Comparison of ENCODE assay signal across 10 mouse cellular contexts in the genomic region with DNA sequence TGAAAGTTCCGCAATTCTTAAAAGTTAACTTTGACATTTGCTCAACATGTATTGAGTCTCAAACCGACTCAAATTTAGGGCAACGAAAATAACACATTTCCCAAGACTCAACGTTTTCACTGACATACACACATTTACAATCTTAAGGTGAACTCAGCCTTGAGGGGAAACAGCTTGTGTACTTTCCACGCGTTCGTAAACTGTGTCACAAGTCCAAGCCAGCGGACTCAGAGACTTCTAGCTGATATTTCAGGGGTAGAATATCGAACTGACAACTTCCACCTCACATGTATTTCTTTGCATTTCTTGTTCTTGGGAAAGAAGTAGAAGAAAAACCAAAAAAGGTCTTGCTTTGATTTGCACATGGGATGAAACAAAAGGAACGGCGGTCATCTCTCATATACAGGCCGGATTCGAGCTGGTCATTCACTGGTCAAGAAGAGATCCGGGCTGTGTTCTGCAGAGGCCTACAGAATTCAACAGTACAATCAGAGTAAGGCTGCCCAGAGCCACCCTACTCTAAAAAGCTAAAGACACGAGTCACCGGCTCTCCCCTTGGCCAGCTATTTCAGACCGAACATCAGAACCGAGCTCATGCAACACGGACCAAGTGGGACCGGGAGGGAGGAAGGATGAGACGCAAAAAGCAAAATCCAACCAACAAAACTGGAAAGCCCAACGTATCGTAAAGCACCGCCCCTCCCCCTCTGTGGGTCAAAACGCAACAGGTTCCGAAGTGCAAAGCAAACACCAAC. TPM values are rescaled to one million over a fixed set of nuclear protein-coding genes. Genes with fewer than 3 reads are reported as not detected.
DNase-seq lines count a peak whose midpoint lies in the region; ATAC-seq and TF ChIP-seq lines count a peak whose summit lies in the region.
"Had no signal": no experiment of that assay in that cellular context is flagged by ENCODE, and none has a peak within 500 bp of the region (broad histone marks: within the 10 kb centered on the region; RNA-seq: fewer than 3 reads in every experiment).

No protein-coding gene starts in this region.

- TF ChIP-seq POLR2A in thymus, adult 2 months (IDR thresholded peaks at IDR 0.05; ENCODE audit: control insufficient read depth, extremely low read depth, insufficient read depth, low read length, poor library complexity), result no peak

- H3K4me2 ChIP-seq in kidney, postnatal 0 days (ENCODE audit: low read length), result peak overlapping the region; percentile 92; the same call in 1 of the 2 replicates
- peak overlapping the region; percentile 87 for H3K4me2 ChIP-seq in hindbrain, embryonic 11.5 days (replicated peaks; ENCODE audit: low read depth, low read length)
- H3K4me2 ChIP-seq in midbrain, postnatal 0 days (ENCODE audit: low read depth, low read length, poor library complexity, severe bottlenecking), result peak overlapping the region; percentile 79

- H3K9ac ChIP-seq in kidney, postnatal 0 days (ENCODE audit: low read depth, low read length), result no peak overlapping the region
- peak overlapping the region; percentile 87 for H3K9ac ChIP-seq in hindbrain, embryonic 11.5 days (ENCODE audit: low read depth, low read length)
- peak overlapping the region; percentile 57 for H3K9ac ChIP-seq in midbrain, postnatal 0 days (replicated peaks; ENCODE audit: low read length, poor library complexity, severe bottlenecking)

- H3K4me3 ChIP-seq in kidney, postnatal 0 days (replicated peaks; ENCODE audit: low read depth, low read length), result no peak overlapping the region; the same call in 1 of the 2 replicates
- H3K4me3 ChIP-seq in hindbrain, embryonic 11.5 days (ENCODE audit: low read depth, low read length), result peak overlapping the region; percentile 74
- H3K4me3 ChIP-seq in midbrain, postnatal 0 days (ENCODE audit: low read depth, low read length), result peak overlapping the region; percentile 57
- no peak overlapping the region for H3K4me3 ChIP-seq in thymus, adult 2 months (ENCODE audit: control insufficient read depth, insufficient read depth, low read length)

- peaks cover 22% of the 10 kb centered on the region for H3K4me1 ChIP-seq in kidney, postnatal 0 days (replicated peaks; ENCODE audit: insufficient read depth, low read length)
- no peaks in the 10 kb centered on the region; the same call in 1 of the 2 replicates for H3K4me1 ChIP-seq in hindbrain, embryonic 11.5 days (replicated peaks; ENCODE audit: control insufficient read depth, insufficient read depth, low read length)
- 0 out of 2 replicates have a peak, but pooled peaks cover 4% of the 10 kb centered on the region for H3K4me1 ChIP-seq in midbrain, postnatal 0 days (ENCODE audit: insufficient read depth, low read length)
- H3K4me1 ChIP-seq in thymus, adult 2 months (replicated peaks; ENCODE audit: control insufficient read depth, insufficient read depth, low read length), result peaks cover 10% of the 10 kb centered on the region; the same call in 1 of the 2 replicates

- H3K27me3 ChIP-seq in kidney, postnatal 0 days (ENCODE audit: insufficient read depth, low read length), result peaks cover 78% of the 10 kb centered on the region
- H3K27me3 ChIP-seq in hindbrain, embryonic 11.5 days (ENCODE audit: control insufficient read depth, insufficient read depth, low read length), result peaks cover 31% of the 10 kb centered on the region
- peaks cover 44% of the 10 kb centered on the region for H3K27me3 ChIP-seq in midbrain, postnatal 0 days (ENCODE audit: insufficient read depth, low read length)
- H3K27me3 ChIP-seq in thymus, adult 2 months (ENCODE audit: control insufficient read depth, insufficient read depth, low read length), result peaks cover 39% of the 10 kb centered on the region

- no peaks in the 10 kb centered on the region for H3K9me3 ChIP-seq in kidney, postnatal 0 days (replicated peaks; ENCODE audit: low read length)
- H3K9me3 ChIP-seq in hindbrain, embryonic 11.5 days (ENCODE audit: control insufficient read depth, low read length), result no peaks in the 10 kb centered on the region
- no peaks in the 10 kb centered on the region for H3K9me3 ChIP-seq in midbrain, postnatal 0 days (ENCODE audit: low read length)

- ATAC-seq in kidney, postnatal 0 days (replicated peaks; ENCODE audit: low FRiP score, low read depth), result no peak
- no peak for ATAC-seq in hindbrain, embryonic 11.5 days (ENCODE audit: low FRiP score)
- no peak for ATAC-seq in midbrain, postnatal 0 days (ENCODE audit: low FRiP score)
- ATAC-seq: CD4-positive, CD25-positive, alpha-beta regulatory T cell, adult 4 months had no signal

- WGBS in kidney, postnatal 0 days, result 4% methylated on average over 26 of the region's 26 CpGs
- WGBS in hindbrain, embryonic 11.5 days, result 2% methylated on average over 26 of the region's 26 CpGs
- WGBS in midbrain, postnatal 0 days, result 7% methylated on average over 26 of the region's 26 CpGs
- 12% methylated on average over 26 of the region's 26 CpGs for WGBS in thymus, adult 2 months

- no peak for TF ChIP-seq CTCF in kidney, postnatal 0 days (IDR thresholded peaks at IDR 0.05; ENCODE audit: low read depth)
- no peak for TF ChIP-seq CTCF in midbrain, postnatal 0 days (IDR thresholded peaks at IDR 0.05)
- TF ChIP-seq CTCF in thymus, adult 2 months (IDR thresholded peaks at IDR 0.05; ENCODE audit: borderline replicate concordance, control insufficient read depth, extremely low read depth, insufficient read depth, low read length, poor library complexity), result no peak

- no peak overlapping the region for H3K27ac ChIP-seq in kidney, postnatal 0 days
- H3K27ac ChIP-seq in hindbrain, embryonic 11.5 days (ENCODE audit: low read depth, low read length), result no peak overlapping the region; the same call in 1 of the 2 replicates
- peak overlapping the region; percentile 77 for H3K27ac ChIP-seq in midbrain, postnatal 0 days (ENCODE audit: low read depth, low read length)
- no peak overlapping the region for H3K27ac ChIP-seq in thymus, adult 2 months (ENCODE audit: control insufficient read depth, insufficient read depth, low read length)

- no peak for DNase-seq in kidney, postnatal 0 days (ENCODE audit: low spot score)
- no peak for DNase-seq in kidney, postnatal 14 days
- DNase-seq in embryo, embryonic 11 days, result peak; percentile 42
- peak; percentile 67 for DNase-seq in hindbrain, embryonic 11.5 days (ENCODE audit: low spot score)
- no peak for DNase-seq in midbrain, postnatal 0 days (ENCODE audit: low spot score)
- DNase-seq in cerebellum, adult 18-20 months, result no peak
- no peak for DNase-seq in thymus, adult 2 months
- no peak for DNase-seq in adrenal gland, adult 18-20 months (ENCODE audit: low spot score in 2 of 2)

- H3K36me3 ChIP-seq in kidney, postnatal 0 days (ENCODE audit: insufficient read depth, low read length), result no peaks in the 10 kb centered on the region
- H3K36me3 ChIP-seq in hindbrain, embryonic 11.5 days (ENCODE audit: control insufficient read depth, insufficient read depth, low read length), result no peaks in the 10 kb centered on the region
- no peaks in the 10 kb centered on the region for H3K36me3 ChIP-seq in midbrain, postnatal 0 days (ENCODE audit: insufficient read depth, low read length)
- no peaks in the 10 kb centered on the region for H3K36me3 ChIP-seq in thymus, adult 2 months (ENCODE audit: control insufficient read depth, insufficient read depth, low read length)

RNA-seq across cellular contexts. Expression of a gene that starts 2.9 kb away (rescaled TPM):
- polyA plus RNA-seq in kidney, postnatal 0 days (2015; fragmentation: Nextera tagmentation; extraction: Ambion mirVana), result not detected in 2 replicates
- polyA plus RNA-seq in hindbrain, embryonic 11.5 days (2014; fragmentation: Nextera tagmentation; extraction: Ambion mirVana), result 10.7 and 12.6 TPM in 2 replicates
- total RNA-seq in midbrain, postnatal 0 days (2014; rRNA removed), result 27.8 and 37.9 TPM in 2 replicates
- polyA plus RNA-seq in midbrain, postnatal 0 days (2015; fragmentation: Nextera tagmentation; extraction: Ambion mirVana), result 6.4 and 7.4 TPM in 2 replicates
- polyA plus RNA-seq in thymus, adult 2 months (2012; rRNA removed), result 0.59 and 1.0 TPM in 2 replicates
- total RNA-seq in adrenal gland, adult 18-20 months (2021), result not detected
- polyA plus RNA-seq: CD4-positive, CD25-positive, alpha-beta regulatory T cell, adult 4 months; testis, adult 2 months had no signal

RNA-seq across cellular contexts. Expression of a gene that starts 32.8 kb away (rescaled TPM):
- not detected in 2 replicates for polyA plus RNA-seq in kidney, postnatal 0 days (2015; fragmentation: Nextera tagmentation; extraction: Ambion mirVana)
- polyA plus RNA-seq in hindbrain, embryonic 11.5 days (2014; fragmentation: Nextera tagmentation; extraction: Ambion mirVana), result not detected in 2 replicates
- total RNA-seq in midbrain, postnatal 0 days (2014; rRNA removed), result not detected in 2 replicates
- polyA plus RNA-seq in midbrain, postnatal 0 days (2015; fragmentation: Nextera tagmentation; extraction: Ambion mirVana), result not detected in 2 replicates
- polyA plus RNA-seq in thymus, adult 2 months (2012; rRNA removed), result not detected in 2 replicates
- not detected for total RNA-seq in adrenal gland, adult 18-20 months (2021)
- polyA plus RNA-seq: CD4-positive, CD25-positive, alpha-beta regulatory T cell, adult 4 months; testis, adult 2 months had no signal

Comparison
In these comparisons a context has a peak if more than half of its experiments do, and no peak if none do; other contexts are left out.
1. DNase-seq: peak in embryo, embryonic 11 days (single experiment) and hindbrain, embryonic 11.5 days (single experiment); none in kidney, postnatal 0 days (single experiment), kidney, postnatal 14 days (single experiment), midbrain, postnatal 0 days (single experiment), cerebellum, adult 18-20 months (0 of 2), thymus, adult 2 months (single experiment) and adrenal gland, adult 18-20 months (0 of 2).
2. H3K4me3 ChIP-seq: peak in hindbrain, embryonic 11.5 days (single experiment) and midbrain, postnatal 0 days (single experiment); none in kidney, postnatal 0 days (single experiment) and thymus, adult 2 months (single experiment).
3. Peak in every context shown above with its lines, with median percentiles within 50 percentile points of each other: H3K4me2 ChIP-seq.